Mouse (Mus musculus): ENCODE results near the gene Mrpl2.

DNA sequence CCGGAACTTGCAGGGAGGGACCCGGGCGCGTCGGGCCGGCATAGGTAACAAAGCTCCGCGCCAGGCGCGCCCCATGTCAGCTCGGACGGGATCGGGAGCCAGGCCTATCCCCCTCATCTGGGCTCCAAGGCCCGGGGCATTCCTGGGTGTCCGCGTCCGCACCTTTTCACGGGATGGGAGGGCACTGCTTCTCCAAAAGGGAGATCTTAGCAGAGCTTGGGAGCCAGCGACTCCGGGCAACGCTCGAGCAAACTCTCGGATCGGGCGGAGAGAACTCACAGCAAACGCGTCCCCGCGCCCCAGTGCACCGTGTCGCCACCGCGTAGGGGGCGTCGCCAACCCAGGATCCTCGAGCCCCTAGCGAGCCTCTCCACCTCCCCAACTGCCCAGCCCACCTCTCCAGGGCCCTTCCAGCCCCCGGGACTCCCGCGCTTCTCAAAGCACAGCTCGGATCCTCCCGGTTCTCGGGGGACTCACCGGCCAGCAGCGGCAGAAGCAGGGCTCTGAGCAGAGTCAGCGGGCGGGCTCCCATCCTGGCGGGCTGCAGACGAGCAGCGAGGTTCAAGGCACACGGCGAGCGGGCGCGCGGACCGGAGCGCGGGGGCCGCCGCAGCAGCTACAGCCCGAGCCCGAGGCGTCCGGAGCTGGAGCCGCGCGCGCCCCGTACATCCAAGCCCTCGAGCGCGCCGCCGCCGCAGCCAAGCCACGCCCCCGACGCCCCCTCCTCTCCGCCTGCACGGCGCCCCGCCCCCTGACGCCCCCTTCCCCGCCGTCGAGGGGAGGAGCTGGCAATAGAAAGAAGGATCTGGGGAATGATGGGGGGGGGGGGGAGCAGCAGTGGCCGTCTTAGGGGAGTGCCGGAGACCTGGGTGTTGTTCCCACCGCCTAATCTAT, 17.0 kb upstream of the Mrpl2 start, which contains the start of gene Ptk7:
- no peak for TF ChIP-seq CTCF (IDR thresholded peaks at IDR 0.05; ENCODE audit: low read depth, low read length)
- TF ChIP-seq POLR2A (IDR thresholded peaks at IDR 0.05; ENCODE audit: borderline replicate concordance, low read depth, low read length) = no peak

Measured in bone marrow macrophage, adult 2 months (primary cell).